In the genomic region with DNA sequence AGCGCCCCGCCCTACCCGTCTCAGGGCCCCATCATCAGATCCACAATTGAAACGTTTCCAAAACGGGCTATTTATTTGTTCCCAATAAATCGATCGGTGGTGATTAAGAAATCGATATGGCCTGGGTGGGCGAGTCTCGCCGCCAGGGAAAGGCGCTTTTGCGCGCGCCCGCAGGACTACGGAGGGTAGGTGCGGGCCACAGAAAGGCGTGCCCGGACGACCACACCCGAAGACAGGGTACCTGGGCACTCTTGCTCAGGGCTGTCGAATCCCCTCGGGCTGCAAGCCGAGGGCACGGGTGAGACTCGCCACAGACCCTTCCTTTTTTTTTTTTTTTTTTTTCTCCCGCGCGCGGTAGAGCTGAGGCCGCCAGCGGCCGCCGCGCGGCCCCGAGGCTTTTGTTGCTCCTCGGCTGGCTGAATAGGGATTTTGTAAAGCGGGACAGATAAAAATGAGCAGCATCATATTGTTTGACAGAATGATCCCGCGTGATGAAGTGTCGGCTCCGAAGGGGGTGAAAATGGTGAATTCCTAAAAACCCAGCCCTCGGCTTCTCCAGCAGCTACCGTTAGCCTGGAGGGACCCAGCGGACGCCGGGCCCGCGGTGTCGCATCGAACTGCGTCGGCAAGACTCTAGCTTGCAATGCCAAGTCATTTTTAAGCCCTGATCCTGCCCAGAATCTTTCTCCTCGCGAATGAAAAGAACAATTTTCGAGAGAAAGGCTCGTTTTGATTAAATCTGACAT, we compare ENCODE assay signal across 9 mouse cellular contexts. TPM values are rescaled to one million over a fixed set of nuclear protein-coding genes. Genes with fewer than 3 reads are reported as not detected.
A peak's percentile ranks its signal among the peaks of the same experiment; 100 is the strongest.
DNase-seq lines count a peak whose midpoint lies in the region; ATAC-seq and TF ChIP-seq lines count a peak whose summit lies in the region.
"Had no signal": no experiment of that assay in that cellular context is flagged by ENCODE, and none has a peak within 500 bp of the region (broad histone marks: within the 10 kb centered on the region; RNA-seq: fewer than 3 reads in every experiment).

No protein-coding gene starts in this region.

- H3K4me2 ChIP-seq in limb, embryonic 14.5 days (replicated peaks; ENCODE audit: low read depth, low read length, severe bottlenecking): peak overlapping the region; percentile 40

- H3K36me3 ChIP-seq in limb, embryonic 14.5 days (ENCODE audit: control insufficient read depth, insufficient read depth, low read length): no peaks in the 10 kb centered on the region

- H3K9me3 ChIP-seq in limb, embryonic 14.5 days (ENCODE audit: control insufficient read depth, low read length): no peaks in the 10 kb centered on the region

- peak; percentile 17 for DNase-seq in gastrocnemius, postnatal 10 days
- no peak for DNase-seq in gastrocnemius, adult 8-10 months (ENCODE audit: low spot score in 2 of 2)
- DNase-seq in limb, embryonic 14.5 days (ENCODE audit: low spot score): no peak
- DNase-seq in MN1 (ENCODE audit: low spot score): no peak
- DNase-seq in layer of hippocampus, postnatal 25 days (ENCODE audit: extremely low spot score in 1 of 2, low spot score in 1 of 2): no peak
- DNase-seq in urinary bladder, postnatal 36 days (ENCODE audit: low spot score in 2 of 2): no peak

- H3K9ac ChIP-seq in limb, embryonic 14.5 days (ENCODE audit: low read depth, low read length, severe bottlenecking): no peak overlapping the region

- TF ChIP-seq POLR2A in limb, embryonic 14.5 days (IDR thresholded peaks at IDR 0.05; ENCODE audit: borderline replicate concordance, extremely low read depth, insufficient read depth, insufficient read length): no peak

- no peak overlapping the region for H3K27ac ChIP-seq in brown adipose tissue, adult 24 weeks (replicated peaks; ENCODE audit: low read depth, low read length)
- H3K27ac ChIP-seq in limb, embryonic 14.5 days (replicated peaks; ENCODE audit: low read depth, low read length): no peak overlapping the region

- peak overlapping the region; percentile 11; the same call in 1 of the 2 replicates for H3K4me3 ChIP-seq in brown adipose tissue, adult 24 weeks (ENCODE audit: insufficient read depth, low read depth, low read length)
- H3K4me3 ChIP-seq in limb, embryonic 14.5 days (replicated peaks; ENCODE audit: low read length): peak overlapping the region; percentile 31

- WGBS in limb, embryonic 14.5 days: 2% methylated on average over 53 of the region's 59 CpGs

- peaks cover 86% of the 10 kb centered on the region for H3K27me3 ChIP-seq in limb, embryonic 14.5 days (ENCODE audit: control insufficient read depth, insufficient read depth, low read length)
- H3K27me3 ChIP-seq: CH12.LX had no signal

- 0 out of 2 replicates have a peak, but pooled peaks have one; percentile 11 for ATAC-seq in granulocyte monocyte progenitor cell, adult 5-6 weeks (replicated peaks; ENCODE audit: poor library complexity, severe bottlenecking)
- no peak for ATAC-seq in limb, embryonic 14.5 days (ENCODE audit: low FRiP score, low read depth)

- no peaks in the 10 kb centered on the region; the same call in 1 of the 2 replicates for H3K4me1 ChIP-seq in brown adipose tissue, adult 24 weeks (ENCODE audit: control insufficient read depth, insufficient read depth, insufficient read length, low read length)
- H3K4me1 ChIP-seq in limb, embryonic 14.5 days (ENCODE audit: control insufficient read depth, insufficient read depth, low read length): peaks cover 5% of the 10 kb centered on the region; the same call in 1 of the 2 replicates

RNA-seq across cellular contexts. Expression of gene Foxd3, which starts 5.0 kb away (rescaled TPM):
- total RNA-seq in gastrocnemius, postnatal 10 days (2021): 1 to 10 TPM; 4.6 to 4.7 TPM
- 1 to 10 TPM in 3 of 4 experiments, under 1 TPM in 1; 0.79 to 1.5 (median 1.2) TPM for total RNA-seq in gastrocnemius, adult 8-10 months (2022)
- not detected in 2 replicates for polyA plus RNA-seq in brown adipose tissue, adult 24 weeks (2012; ENCODE audit: insufficient read depth, insufficient read length, missing spikeins)
- not detected in 2 replicates for total RNA-seq in granulocyte monocyte progenitor cell, adult 5-6 weeks (2014; fragmentation: Nextera tagmentation)
- not detected in 2 replicates for total RNA-seq in granulocyte monocyte progenitor cell, adult 5-6 weeks (2017)
- 3.3 and 4.2 TPM in 2 replicates for polyA plus RNA-seq in limb, embryonic 14.5 days (2012; rRNA removed)
- polyA plus RNA-seq in limb, embryonic 14.5 days (2014; fragmentation: Nextera tagmentation; extraction: Ambion mirVana): 0.81 and 0.87 TPM in 2 replicates
- total RNA-seq in layer of hippocampus, postnatal 25 days (2021): not detected
- total RNA-seq: CH12.LX had no signal
